Mouse (Mus musculus) hindbrain, embryonic 14.5 days (tissue): ENCODE measurements around the gene Svs6. TPM values are rescaled to one million over a fixed set of nuclear protein-coding genes. Genes with fewer than 3 reads are reported as not detected.

Experiments
- microRNA-seq: library from miRNA; unstranded; fragments of <30 nt; microRNA quantifications from one replicate; pipeline ENCODE4, GENCODE M21; 2016
- polyA plus RNA-seq: library from polyadenylated mRNA; unstranded; fragments of >200 nt; fragmentation: Nextera tagmentation; extraction: Ambion mirVana; gene quantifications from 2 replicates; pipeline ENCODE4 v1.2.1, GENCODE M21; 2014

Svs6 gene
- polyA plus RNA-seq, 1 experiment from 2014 or later = not detected

Small RNA genes lying within 50 kb of the gene (microRNA-seq; reads per million reads assigned to microRNA genes)
- not detected for gene Mir7678

Other genes with a start within 250 kb of the Svs6 start
- 26.6 and 27.4 TPM in 2 replicates for gene Stk4, start 246.4 kb upstream of the Svs6 start, polyA plus RNA-seq
- 48.3 and 48.9 TPM in 2 replicates for gene Tomm34, start 245.6 kb upstream of the Svs6 start, polyA plus RNA-seq
- 1.1 and 1.6 TPM in 2 replicates for gene Kcns1, start 145.6 kb upstream of the Svs6 start, polyA plus RNA-seq
- not detected in 2 replicates for gene Wfdc5, start 134.0 kb upstream of the Svs6 start, polyA plus RNA-seq
- not detected in 2 replicates for gene Wfdc12, start 126.1 kb upstream of the Svs6 start, polyA plus RNA-seq
- not detected in 2 replicates for gene Wfdc15a, start 116.6 kb upstream of the Svs6 start, polyA plus RNA-seq
- gene Wfdc15b, start 95.1 kb upstream of the Svs6 start, polyA plus RNA-seq = not detected in 2 replicates
- not detected in 2 replicates for gene Svs2, start 78.3 kb upstream of the Svs6 start, polyA plus RNA-seq
- not detected in 2 replicates for gene Svs3b, start 60.1 kb upstream of the Svs6 start, polyA plus RNA-seq
- gene Svs4, start 38.3 kb upstream of the Svs6 start, polyA plus RNA-seq = not detected in 2 replicates
- gene Svs3a, start 27.5 kb upstream of the Svs6 start, polyA plus RNA-seq = not detected in 2 replicates
- gene Svs5, start 16.0 kb downstream of the Svs6 start, polyA plus RNA-seq = not detected in 2 replicates
- gene Slpi, start 72.3 kb downstream of the Svs6 start, polyA plus RNA-seq = 0.33 and 0.62 TPM in 2 replicates
- 0.04 and 0.15 TPM in 2 replicates for gene Rbpjl, start 86.4 kb downstream of the Svs6 start, polyA plus RNA-seq
- 0.44 and 0.75 TPM in 2 replicates for gene Matn4, start 88.4 kb downstream of the Svs6 start, polyA plus RNA-seq
- gene Sdc4, start 127.1 kb downstream of the Svs6 start, polyA plus RNA-seq = 6.8 and 9.3 TPM in 2 replicates
- gene Sys1, start 140.2 kb downstream of the Svs6 start, polyA plus RNA-seq = 87.1 and 92.6 TPM in 2 replicates
- 8.6 and 10.0 TPM in 2 replicates for gene Gm20458, start 144.2 kb downstream of the Svs6 start, polyA plus RNA-seq
- 0.28 TPM in 1 of 2 replicates, not detected in the other for gene Trp53tg5, start 157.0 kb downstream of the Svs6 start, polyA plus RNA-seq
- gene Dbndd2, start 169.4 kb downstream of the Svs6 start, polyA plus RNA-seq = 13.8 and 14.4 TPM in 2 replicates
- gene Pigt, start 180.8 kb downstream of the Svs6 start, polyA plus RNA-seq = 109 and 110 TPM in 2 replicates
- gene Wfdc2, start 245.7 kb downstream of the Svs6 start, polyA plus RNA-seq = 2.4 and 4.0 TPM in 2 replicates